Mouse (Mus musculus) thymus, adult 2 months (tissue): ENCODE measurements around the gene Nkx1-2. TPM values are rescaled to one million over a fixed set of nuclear protein-coding genes. Genes with fewer than 3 reads are reported as not detected.

Source experiments
- DNase-seq: peaks from one replicate; pipeline ENCODE4 v3.0.0; 2021
- H3K27ac ChIP-seq: fragments of 200-500 bp; 2 replicates; pipeline ENCODE4 v1.5.1; 2012; ENCODE audit warnings: low read length, control low read depth; ENCODE audit not compliant: control insufficient read depth, insufficient read depth
- H3K27me3 ChIP-seq: fragments of 200-500 bp; 2 replicates; pipeline ENCODE4 v1.6.1; 2012; ENCODE audit warnings: mild to moderate bottlenecking, low read length, moderate library complexity, mixed read lengths; ENCODE audit not compliant: control insufficient read depth, insufficient read depth
- H3K36me3 ChIP-seq: fragments of 200-500 bp; 2 replicates; pipeline ENCODE4 v1.6.1; 2012; ENCODE audit warnings: mild to moderate bottlenecking, low read length, moderate library complexity; ENCODE audit not compliant: control insufficient read depth, insufficient read depth
- H3K4me1 ChIP-seq: fragments of 200-500 bp; replicated peaks from 2 replicates; pipeline ENCODE4 v1.6.1; 2012; ENCODE audit warnings: low read length; ENCODE audit not compliant: control insufficient read depth, insufficient read depth
- H3K4me3 ChIP-seq: fragments of 200-500 bp; 2 replicates; pipeline ENCODE4 v1.5.1; 2012; ENCODE audit warnings: mild to moderate bottlenecking, low read length, control low read depth, moderate library complexity; ENCODE audit not compliant: control insufficient read depth, insufficient read depth
- CTCF ChIP-seq: fragments of 200-500 bp; IDR thresholded peaks from 2 replicates; pipeline ENCODE4 v1.5.1; 2012; ENCODE audit warnings: mild to moderate bottlenecking, control low read depth, low read length, moderate library complexity, borderline replicate concordance; ENCODE audit not compliant: control insufficient read depth, poor library complexity, insufficient read depth; ENCODE audit errors: extremely low read depth
- POLR2A ChIP-seq: fragments of 200-500 bp; IDR thresholded peaks from 2 replicates; pipeline ENCODE4 v1.6.1; 2012; ENCODE audit warnings: mild to moderate bottlenecking, low read length, control low read depth, moderate library complexity; ENCODE audit not compliant: control insufficient read depth, poor library complexity, insufficient read depth; ENCODE audit errors: extremely low read depth
- WGBS: fragments of 180-500 bp; shearing (Covaris S2); methylation state at CpG from one replicate; pipeline ENCODE4 v1.1.7; 2018; 5-methylcytosine and 5-hydroxymethylcytosine counted together
- polyA plus RNA-seq: library from polyadenylated mRNA; depleted of rRNA; stranded (reverse); fragments of >200 nt; gene quantifications from 2 replicates; pipeline ENCODE4 v1.2.3, GENCODE M21; 2012; rRNA removed

Gene Nkx1-2
- polyA plus RNA-seq, 1 experiment, result 0.27 TPM

DNA sequence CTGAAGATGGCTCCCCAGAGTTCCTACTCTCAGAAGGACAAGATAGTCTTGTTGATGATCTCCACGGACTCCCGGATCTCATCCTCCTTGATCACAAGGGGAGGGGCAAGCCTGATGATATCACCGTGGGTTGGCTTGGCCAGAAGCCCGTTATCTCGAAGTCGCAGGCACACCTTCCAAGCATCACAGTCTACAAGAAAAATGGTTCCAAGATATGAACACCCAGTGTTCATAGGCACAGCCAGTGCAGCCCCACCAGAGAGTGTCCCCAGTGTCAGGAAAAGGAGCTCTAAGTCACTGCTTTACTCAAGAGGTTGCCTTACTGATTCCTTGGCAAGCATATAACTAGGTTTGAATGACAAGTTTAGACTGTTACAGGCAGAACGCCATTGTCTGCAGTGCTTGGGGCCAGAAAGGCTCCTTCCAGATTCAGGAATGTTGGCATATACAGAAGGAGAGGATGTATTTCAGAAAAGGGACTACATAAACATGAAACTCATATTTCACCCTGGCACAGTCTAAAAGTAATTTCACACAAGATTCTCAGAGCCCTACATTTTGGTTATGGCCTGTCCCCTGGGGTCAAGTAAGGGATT lies 41.2 kb downstream of the Nkx1-2 start:
- DNase-seq, result no peak
- TF ChIP-seq POLR2A, result no peak
- no peak for TF ChIP-seq CTCF
- no peaks in the 10 kb centered on the region for H3K27me3 ChIP-seq
- H3K27ac ChIP-seq, result no peak overlapping the region
- 87% methylated on average over 7 of the region's 7 CpGs for WGBS
- no peak overlapping the region for H3K4me3 ChIP-seq
- H3K36me3 ChIP-seq, result peaks cover 27% of the 10 kb centered on the region
- peaks cover 3% of the 10 kb centered on the region; the same call in 1 of the 2 replicates for H3K4me1 ChIP-seq

GRCm38 (mm10) chr7:132556575-132556974 lies 42.9 kb downstream of the Nkx1-2 start:
- H3K36me3 ChIP-seq, result peaks cover 13% of the 10 kb centered on the region
- no peak for DNase-seq
- WGBS, result 93% methylated on average over 5 of the region's 5 CpGs
- TF ChIP-seq CTCF (no peak), POLR2A (no peak)
- H3K27me3 ChIP-seq, result no peaks in the 10 kb centered on the region
- no peak overlapping the region for H3K27ac ChIP-seq
- no peak overlapping the region for H3K4me3 ChIP-seq
- H3K4me1 ChIP-seq, result peaks cover 3% of the 10 kb centered on the region; the same call in 1 of the 2 replicates

- H3K27ac ChIP-seq, result no peak overlapping the region
- TF ChIP-seq CTCF (no peak), POLR2A (no peak)
- 82% methylated on average over 4 of the region's 4 CpGs for WGBS
- no peaks in the 10 kb centered on the region for H3K27me3 ChIP-seq
- peaks cover 13% of the 10 kb centered on the region for H3K36me3 ChIP-seq
- peaks cover 3% of the 10 kb centered on the region; the same call in 1 of the 2 replicates for H3K4me1 ChIP-seq
- no peak for DNase-seq
- H3K4me3 ChIP-seq, result no peak overlapping the region
Measured at GRCm38 (mm10) chr7:132555911-132556310, 43.5 kb downstream of the Nkx1-2 start.

DNA sequence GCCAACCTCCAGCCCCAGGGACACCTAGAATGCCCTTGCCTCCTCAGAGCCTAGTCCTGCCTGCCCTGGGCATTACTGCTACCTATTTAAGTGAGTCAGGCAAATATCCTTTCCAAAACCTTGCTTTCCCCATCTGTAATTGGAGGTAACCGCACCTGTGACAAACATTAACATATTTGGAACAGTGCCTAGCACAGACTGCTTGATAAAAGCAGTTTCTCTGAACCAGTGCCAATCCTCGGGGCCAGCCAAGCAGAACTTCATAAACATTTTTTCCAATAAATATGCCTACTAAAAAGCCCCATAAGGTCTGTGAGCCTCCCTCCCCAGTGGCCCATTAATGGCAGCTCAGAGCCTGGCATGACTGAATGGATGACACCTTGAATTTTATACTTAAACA lies 45.3 kb downstream of the Nkx1-2 start:
- H3K4me1 ChIP-seq, result peaks cover 3% of the 10 kb centered on the region; the same call in 1 of the 2 replicates
- H3K27ac ChIP-seq, result no peak overlapping the region
- H3K27me3 ChIP-seq, result no peaks in the 10 kb centered on the region
- 70% methylated on average over 2 of the region's 2 CpGs for WGBS
- peaks cover 8% of the 10 kb centered on the region; the same call in 1 of the 2 replicates for H3K36me3 ChIP-seq
- TF ChIP-seq POLR2A, result no peak
- no peak for TF ChIP-seq CTCF
- no peak overlapping the region for H3K4me3 ChIP-seq
- no peak for DNase-seq

DNA sequence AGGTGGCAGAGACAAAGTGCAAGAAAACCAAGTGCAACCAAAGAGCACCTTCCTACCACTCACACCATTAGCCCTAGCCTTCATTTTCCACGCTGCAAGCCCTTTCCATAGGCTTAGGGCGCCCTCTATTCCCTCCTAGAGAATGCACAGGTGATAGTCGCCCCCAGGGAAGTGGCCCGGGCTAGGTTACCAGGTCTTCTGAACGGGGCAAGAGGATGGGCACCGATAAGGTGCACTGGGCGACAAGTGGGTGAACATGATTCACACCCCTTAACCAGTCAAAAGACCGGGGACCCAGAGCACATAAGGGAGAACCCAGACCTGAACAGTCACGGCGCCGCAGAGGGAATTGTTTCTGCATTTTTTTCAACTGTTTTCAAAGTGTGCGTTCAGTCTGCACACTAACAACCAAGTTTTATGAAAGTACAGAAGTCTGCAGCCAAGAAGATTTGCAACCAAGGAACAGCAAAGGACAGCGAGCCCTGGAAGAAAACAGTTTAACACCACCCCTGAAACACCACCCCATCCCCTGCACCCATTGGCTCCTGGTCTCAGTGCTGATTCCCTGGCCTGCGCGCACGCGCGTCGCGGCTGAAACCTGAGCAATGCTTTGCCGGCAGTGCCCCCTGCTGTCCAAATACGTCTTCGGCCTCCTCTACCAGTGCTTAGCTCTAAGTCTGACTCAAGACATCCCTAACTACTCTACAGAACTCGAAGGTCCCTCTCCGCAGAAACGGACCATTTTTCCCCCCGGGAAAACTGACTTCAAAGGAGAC lies 47.9 kb downstream of the Nkx1-2 start:
- peak; percentile 96 for DNase-seq
- H3K4me3 ChIP-seq, result peak overlapping the region; percentile 50
- H3K27ac ChIP-seq, result peak overlapping the region; percentile 3; the same call in 1 of the 2 replicates

GRCm38 (mm10) chr7:132547126-132547525 lies 52.3 kb downstream of the Nkx1-2 start:
- no peak overlapping the region for H3K4me3 ChIP-seq
- DNase-seq, result no peak
- WGBS, result 76% methylated on average over 3 of the region's 3 CpGs
- no peak for TF ChIP-seq POLR2A
- no peak for TF ChIP-seq CTCF
- H3K27ac ChIP-seq, result no peak overlapping the region
- no peaks in the 10 kb centered on the region for H3K36me3 ChIP-seq
- H3K27me3 ChIP-seq, result no peaks in the 10 kb centered on the region
- H3K4me1 ChIP-seq, result no peaks in the 10 kb centered on the region; the same call in 1 of the 2 replicates

More for the DNA sequence above, 47.9 kb downstream of the Nkx1-2 start:
- no peak for TF ChIP-seq POLR2A
- peak; percentile 96 for TF ChIP-seq CTCF
- Histone ChIP-seq H3K4me1 (no peaks in the 10 kb centered on the region; the same call in 1 of the 2 replicates), H3K27me3 (no peaks in the 10 kb centered on the region), H3K36me3 (no peaks in the 10 kb centered on the region)
- WGBS, result 2% methylated on average over 27 of the region's 27 CpGs

Other genes with a start within 250 kb of the Nkx1-2 start
- gene Oat, start 23.2 kb downstream of the Nkx1-2 start, polyA plus RNA-seq, result 48.3 and 51.4 TPM in 2 replicates
- 10.0 and 12.0 TPM in 2 replicates for gene Lhpp, start 11.0 kb upstream of the Nkx1-2 start, polyA plus RNA-seq
- gene Fam53b, start 214.2 kb upstream of the Nkx1-2 start, polyA plus RNA-seq, result 104 and 122 TPM in 2 replicates